Mouse (Mus musculus) B cell, adult 2 months (primary cell): Measurements from ENCODE around the gene Evi5l.
A peak's percentile ranks its signal among the peaks of the same experiment; 100 is the strongest.
"Not testable (repeated sequence)": the region's sequence is repeated elsewhere in the genome, so short reads cannot be mapped to it uniquely, and the experiment has no call there.

Experiments
- DNase-seq, 2 experiments: peaks; one replicate each; pipeline ENCODE4 v3.0.0; 2022

The Evi5l gene

DNA sequence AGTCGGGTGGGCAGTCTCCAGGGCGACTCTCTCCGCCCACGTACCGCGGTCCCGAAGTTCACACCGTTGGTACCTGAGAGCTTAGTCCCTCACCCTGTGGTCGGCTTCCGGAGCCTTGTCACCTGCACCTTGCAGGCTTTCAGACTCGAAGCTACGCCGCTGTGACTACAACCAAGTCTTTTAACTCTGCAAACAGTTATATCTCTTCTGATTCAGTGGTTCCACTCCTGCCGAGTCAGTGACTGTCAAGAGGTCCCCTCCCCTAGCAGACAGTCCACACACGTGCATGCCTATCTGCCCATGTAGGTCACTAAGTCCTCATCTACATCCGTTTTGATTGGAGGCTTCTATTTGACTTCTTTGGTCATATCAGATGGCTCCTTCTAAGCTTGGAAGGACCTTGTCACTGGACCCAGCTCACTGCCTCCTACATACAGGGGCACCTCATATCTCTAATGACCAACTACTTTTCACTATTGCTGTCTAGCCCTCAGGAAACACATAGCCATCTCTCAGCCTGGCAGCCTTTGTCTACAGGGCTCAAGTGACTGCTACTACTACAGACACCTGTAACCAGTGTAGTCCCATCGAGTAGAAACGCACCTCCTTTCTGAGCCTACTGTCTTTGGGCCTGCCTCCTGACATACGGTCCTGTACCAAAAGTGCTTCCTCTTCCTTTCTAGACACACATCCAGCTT, 73.0 kb downstream of the Evi5l start:
- no peak for DNase-seq

- DNase-seq, result no peak
Measured at GRCm38 (mm10) chr8:4245061-4245460, 78.7 kb downstream of the Evi5l start.

DNA sequence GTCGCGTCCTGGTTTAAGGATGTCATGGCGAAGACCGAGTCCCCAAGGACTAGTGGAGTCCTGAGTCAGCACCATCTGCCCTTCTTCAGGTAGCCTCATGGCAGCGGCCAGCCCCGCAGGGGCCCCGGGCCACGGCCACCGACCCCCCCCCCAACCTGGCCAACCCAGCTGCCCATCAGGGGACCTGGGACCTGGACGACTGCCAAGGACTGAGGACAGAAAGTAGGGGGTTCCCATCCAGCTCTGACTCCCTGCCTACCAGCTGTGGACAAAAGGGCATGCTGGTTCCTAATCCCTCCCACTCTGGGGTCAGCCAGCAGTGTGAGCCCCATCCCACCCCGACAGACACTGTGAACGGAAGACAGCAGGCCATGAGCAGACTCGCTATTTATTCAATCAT, 79.4 kb downstream of the Evi5l start:
- no peak for DNase-seq

- DNase-seq, result no peak
Measured at GRCm38 (mm10) chr8:4247241-4247640, 80.9 kb downstream of the Evi5l start.

GRCm38 (mm10) chr8:4247951-4248540, 81.7 kb downstream of the Evi5l start, which contains the start of gene Tgfbr3l:
TSS of gene Tgfbr3l (plus strand) at chr8:4248214.
- no peak for DNase-seq

- no peak for DNase-seq
Measured at GRCm38 (mm10) chr8:4249213-4249612, 82.8 kb downstream of the Evi5l start.

DNA sequence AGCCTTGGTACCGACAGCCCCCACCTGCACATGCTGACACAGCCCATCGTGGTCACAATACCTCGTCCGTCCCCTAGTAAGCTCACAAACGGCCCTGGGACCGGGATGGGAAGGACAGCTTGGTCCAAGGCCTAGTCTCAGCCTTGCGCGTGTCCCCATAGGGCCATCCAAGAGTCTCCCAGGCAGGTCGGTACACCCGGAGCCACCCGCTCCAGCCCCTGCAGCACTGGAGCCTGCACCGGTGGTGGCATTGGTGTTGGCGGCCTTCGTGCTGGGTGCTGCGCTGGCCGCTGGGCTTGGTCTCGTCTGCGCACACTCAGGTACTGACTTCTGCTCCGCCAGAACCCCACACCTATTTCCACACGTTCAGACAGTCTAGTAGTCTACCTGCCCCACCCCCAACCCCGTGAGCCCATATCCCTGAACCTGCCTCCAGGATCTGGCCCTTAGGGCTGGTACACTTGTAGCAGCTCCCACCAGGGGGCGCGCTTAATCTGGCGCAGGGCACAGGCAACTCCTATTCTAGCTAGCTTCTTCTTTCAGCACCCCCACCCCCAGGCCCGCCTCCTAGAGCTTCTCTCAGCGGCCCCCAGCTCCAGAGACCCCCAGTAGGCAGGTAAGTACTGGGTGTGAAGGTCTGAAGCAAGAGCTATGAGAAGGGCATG, 84.1 kb downstream of the Evi5l start:
- peak; percentile 93 for DNase-seq

DNA sequence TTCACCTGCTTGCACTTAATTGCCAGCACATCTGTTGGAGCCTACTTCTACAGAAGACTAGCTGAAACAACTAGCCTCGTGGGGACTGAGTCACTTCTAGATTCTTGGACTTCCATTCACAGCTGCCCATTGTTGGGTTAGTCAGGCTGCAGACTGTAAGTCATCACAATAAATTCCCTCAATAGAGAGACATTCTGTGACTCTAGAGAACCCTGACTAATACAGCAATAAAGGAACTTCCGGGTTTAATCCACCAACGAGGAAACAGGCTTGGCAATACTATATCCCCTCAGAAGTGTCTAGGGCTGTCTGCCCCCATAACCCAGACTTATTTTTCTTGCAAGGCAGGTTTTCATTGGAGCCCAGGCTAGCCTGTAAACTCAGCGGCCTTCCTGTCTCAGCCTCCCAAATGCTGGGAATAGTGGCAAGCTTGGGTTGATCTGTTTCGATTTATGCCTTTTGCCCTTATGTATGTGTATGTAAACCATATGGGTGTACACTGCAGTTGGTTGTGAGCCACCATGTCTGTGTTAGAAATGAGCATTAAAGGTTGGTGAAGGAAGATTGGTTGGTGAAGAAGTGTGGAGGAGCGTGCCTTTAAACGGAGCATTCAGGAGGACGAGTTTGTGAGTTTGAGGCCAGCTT, 85.9 kb downstream of the Evi5l start:
- DNase-seq, result no peak

GRCm38 (mm10) chr8:4252934-4253841, 86.8 kb downstream of the Evi5l start, which contains the start of gene Snapc2:
TSS of gene Snapc2 (plus strand) at chr8:4253080.
- DNase-seq, result peak; percentile 96 to 97

DNA sequence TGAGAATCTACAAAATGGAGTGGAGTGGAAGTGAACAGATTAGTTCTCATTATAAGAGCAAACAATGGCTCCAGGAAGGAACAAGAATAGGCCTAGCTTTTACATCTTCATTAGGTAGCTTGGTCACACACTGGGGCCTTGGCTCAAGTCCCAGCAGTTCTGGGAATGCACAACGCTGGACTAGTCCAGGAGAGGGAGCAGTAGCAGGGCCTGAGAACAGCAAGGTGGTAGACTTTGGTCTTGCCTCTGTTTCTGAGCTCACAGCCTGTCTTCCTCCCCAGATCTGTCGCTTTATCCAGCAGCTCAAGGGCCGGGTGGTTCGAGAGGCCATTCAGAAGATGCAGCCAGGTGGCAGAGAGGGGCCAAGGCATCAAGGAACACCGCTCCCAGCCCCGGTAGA, 87.6 kb downstream of the Evi5l start:
- no peak for DNase-seq

- not testable (repeated sequence) for DNase-seq
Measured at GRCm38 (mm10) chr8:4255471-4255870, 89.1 kb downstream of the Evi5l start.

- DNase-seq, result no peak
Measured at GRCm38 (mm10) chr8:4256911-4257310, 90.5 kb downstream of the Evi5l start.

GRCm38 (mm10) chr8:4257350-4257749, 91.0 kb downstream of the Evi5l start:
- DNase-seq, result no peak

DNA sequence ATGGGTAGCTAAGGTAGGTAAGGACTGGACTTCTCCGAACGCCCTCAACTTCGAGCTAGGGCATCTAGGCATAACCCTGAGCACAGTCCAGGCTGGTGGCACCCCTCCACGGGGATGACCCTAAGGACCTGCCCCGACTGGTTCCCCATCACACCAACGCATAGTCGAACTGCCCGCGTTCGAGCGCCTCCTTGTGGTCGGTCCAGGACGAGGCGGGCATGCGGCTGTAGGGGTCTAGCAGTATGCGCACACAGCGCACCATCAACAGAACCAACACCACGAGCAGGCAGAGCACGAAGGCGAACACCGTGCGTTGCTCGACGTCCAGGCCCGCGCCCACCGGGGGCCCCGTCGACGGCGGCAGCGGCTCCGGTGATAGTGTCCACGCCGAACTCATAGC, 91.9 kb downstream of the Evi5l start:
- DNase-seq, result peak; percentile 87 to 88

DNA sequence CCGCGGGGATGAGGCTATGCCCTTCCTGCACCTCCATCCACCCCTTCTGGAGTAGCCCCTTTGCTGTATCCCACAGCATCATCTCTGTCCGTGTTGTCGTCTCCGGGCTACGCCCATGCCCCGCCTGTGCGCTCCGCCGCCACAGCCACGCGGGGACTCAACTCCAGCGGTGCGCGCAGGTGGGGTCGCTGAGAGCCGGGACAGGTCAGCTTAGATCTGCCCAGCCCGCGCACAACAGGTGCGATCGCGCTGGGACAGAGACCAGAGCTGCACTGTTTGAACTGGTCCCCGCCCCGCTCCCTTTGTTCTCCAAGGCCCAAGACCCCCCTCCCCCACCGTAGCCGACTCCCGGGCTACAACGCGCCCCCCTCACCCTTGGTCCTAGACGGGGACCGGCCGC, 92.3 kb downstream of the Evi5l start:
- peak; percentile 39 to 50 for DNase-seq

DNA sequence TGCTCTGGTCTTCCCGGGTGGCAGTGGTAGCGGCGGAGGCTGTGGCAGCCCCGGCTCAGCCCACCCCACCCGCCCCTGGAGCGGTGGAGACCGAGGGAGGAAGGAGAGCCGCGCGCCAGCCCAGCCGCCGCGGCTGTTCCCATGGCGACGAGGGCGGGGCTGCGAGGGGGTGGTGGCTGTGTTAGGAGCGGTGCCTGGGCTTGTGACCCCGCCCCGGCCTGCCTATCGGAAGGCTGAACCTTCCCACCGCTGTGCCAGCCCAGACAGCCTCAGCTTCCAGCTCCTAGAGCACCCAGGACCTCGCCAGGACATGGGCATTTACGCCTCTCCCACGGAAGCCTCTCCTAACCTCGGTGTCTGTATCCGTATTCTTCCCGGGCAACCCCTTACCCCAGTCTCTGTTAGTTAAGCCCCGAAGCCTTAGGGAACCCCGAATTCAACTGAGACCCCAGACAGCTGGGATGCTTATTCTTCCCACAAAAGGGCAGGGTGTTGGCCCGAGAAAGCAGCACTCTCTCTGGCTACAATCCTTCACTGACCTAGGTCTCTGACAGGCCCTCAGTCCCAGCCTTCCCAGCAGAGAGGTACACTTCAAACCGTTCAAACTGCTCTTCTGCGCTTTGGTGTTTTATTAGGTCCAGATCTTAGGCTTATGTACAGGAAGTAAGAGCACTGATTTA, 92.9 kb downstream of the Evi5l start, which contains the start of gene Ctxn1:
Gene Ctxn1, minus strand, starts transcription at position 150 of the 680 bp plus-strand sequence.
- peak; percentile 94 to 95 for DNase-seq

GRCm38 (mm10) chr8:4259805-4260170, 93.4 kb downstream of the Evi5l start:
- no peak for DNase-seq
